Mouse (Mus musculus): ENCODE measurements around the gene Prkar2a.

Gene Prkar2a

DNA sequence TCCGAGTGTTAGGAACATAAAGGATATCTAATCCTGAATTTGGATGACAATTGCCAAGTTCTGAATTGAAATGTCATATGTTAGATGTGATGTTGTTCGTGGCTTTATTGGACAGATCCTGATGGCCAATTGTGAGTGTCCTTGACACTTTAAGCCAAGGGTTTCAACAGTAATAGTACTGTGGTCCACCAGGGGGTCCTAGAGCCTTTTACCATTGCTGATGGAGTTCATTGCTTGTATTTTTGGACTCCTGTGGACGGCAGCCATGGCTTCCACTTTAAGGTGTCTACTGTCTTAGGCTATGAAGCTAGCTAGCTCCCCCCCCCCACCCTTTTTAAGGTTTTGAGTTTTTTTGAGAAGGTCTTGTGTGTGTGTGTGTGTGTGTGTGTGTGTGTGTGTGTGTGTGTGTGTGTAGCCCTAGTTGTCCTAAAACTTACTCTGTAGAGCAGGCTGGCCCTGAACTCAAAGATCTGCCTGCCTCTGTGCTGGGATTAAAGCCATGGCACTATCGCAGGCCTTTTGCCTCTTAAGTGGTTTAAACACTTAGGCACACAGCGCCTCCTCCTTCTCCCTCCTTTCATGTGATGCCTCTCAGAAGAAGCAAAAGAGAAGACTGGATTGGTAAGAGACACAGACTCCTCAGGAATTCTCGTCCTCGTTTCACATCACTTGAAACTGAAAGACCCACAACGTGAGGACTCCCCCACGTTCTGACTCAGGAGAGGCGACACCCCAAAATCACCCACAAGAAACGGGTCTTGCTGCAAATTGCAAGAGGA lies 63.2 kb downstream of the Prkar2a start:
- CTCF ChIA-PET: interaction anchor here (0.6 kb wide), 1 partner anchor 269 kb away, joined by 3 read pairs; no protein-coding TSS in a partner anchor

DNA sequence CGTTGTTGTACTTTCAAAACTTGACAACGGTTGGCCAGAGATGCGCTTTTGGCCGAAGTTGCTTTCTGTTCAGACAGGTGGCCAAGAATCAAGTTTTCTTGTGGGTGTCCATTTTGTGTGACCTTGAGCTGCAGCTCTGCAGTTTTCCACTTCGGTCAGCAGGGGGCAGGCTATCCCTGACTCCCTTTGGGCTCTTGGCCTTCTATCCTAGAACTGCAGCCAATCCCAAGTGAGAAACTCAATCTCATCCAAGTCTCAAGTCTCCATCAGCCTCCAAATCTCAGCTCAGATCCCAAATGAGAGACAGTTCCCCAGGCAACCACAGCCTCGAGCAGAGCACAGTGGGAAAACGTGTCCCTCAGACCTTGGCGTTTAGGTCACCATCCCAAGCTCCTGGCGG lies 64.2 kb downstream of the Prkar2a start:
- CTCF ChIA-PET: no interaction called here

DNA sequence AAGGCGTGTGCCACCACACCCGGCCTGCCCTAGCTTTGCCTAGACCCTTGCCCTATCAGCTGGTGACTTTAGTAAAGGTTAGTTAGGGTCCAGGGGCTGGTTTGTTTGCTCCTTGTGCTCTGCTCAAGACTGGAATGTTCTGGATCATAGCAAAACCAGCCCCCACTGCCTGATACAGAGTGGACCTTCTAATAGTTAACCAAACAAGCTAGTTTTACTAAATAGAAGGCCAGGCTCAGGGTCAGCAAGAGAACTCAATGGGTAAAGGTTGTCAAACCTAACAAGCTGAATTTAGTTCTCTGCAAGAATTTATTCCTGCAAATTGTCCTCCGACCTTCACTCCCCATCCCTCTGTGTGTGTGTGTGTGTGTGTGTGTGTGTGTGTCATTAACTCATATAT lies 64.9 kb downstream of the Prkar2a start:
- CTCF ChIA-PET: no interaction called here

DNA sequence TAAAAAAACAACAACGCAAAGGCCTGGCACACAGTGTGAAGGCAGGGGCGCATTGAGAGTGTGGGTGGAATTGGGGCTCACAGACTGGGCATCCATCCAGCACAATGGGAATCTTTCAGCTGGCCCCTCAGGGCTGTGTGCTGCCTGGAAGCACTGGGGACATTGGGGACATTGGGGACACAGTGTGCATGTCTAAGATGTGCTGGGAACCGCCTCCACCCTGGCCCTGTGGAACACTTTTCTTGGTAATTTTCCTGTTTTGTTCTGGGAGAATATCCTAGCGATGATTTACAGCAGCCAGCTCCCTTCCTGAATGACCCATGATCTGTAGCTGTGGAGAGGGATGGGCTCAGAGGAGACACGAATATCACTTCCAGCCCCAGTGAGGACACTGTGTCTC lies 65.3 kb downstream of the Prkar2a start:
- CTCF ChIA-PET: interaction anchor here (0.5 to 1.3 kb wide), 2 partner anchors 13 to 170 kb away, joined by 3 to 9 read pairs; no protein-coding TSS in a partner anchor

DNA sequence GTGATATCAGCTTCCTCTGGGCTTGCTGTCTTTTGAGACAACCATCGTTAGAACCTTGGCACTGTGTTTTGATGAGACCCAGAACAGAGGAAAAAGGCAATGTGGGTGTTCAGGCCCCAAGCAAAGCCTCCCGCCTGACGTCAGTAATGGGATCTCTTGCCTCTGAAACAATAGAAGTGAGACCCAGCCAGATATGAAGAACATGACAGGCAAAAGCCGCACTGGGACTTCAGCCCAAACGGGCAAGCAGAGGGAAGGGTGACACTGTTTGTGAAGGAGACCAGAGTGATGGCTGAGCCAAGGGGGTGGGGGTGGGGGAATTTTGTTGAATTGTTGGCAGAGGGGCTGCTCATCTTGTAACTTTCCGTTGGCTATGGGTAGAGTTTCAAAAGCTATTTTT lies 68.3 kb downstream of the Prkar2a start:
- CTCF ChIA-PET: no interaction called here

DNA sequence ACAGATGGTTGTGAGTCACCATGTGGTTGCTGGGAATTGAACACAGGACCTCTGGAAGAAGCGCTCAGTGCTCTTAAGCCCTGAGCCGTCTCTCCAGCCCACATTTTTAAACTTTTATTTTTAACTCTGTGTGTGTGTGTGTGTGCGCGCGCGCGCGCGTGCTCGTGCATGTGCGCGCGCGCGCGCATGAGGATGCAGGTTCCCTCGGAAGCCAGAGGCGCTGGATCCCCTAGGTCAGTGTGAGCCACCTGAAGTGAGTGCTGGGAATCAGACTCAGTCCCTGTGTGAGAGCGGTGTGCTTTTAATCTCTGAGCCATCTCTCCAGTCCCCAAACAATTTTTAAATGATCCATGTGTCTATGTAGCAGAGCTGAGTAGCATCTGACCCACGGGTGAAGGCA lies 70.0 kb downstream of the Prkar2a start:
- CTCF ChIA-PET: no interaction called here

DNA sequence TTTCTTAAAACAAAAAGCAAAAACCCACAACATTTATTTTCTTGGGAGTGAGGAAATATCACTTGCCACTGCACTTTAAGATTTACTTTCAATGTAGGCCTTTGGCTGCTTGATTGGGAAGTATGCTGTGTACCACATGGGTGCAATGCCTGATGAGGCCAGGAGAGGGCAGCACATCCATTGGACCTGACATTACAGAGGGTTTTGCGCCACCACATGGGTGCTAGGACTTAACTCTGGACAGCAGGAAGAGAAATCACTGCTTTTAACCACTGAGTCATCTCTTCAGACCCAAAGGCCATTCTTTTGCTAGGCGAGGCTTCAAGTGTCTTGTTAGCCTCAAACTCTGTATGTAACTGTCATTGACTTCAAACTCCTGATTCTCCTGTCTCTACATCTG lies 70.7 kb downstream of the Prkar2a start:
- CTCF ChIA-PET: no interaction called here

DNA sequence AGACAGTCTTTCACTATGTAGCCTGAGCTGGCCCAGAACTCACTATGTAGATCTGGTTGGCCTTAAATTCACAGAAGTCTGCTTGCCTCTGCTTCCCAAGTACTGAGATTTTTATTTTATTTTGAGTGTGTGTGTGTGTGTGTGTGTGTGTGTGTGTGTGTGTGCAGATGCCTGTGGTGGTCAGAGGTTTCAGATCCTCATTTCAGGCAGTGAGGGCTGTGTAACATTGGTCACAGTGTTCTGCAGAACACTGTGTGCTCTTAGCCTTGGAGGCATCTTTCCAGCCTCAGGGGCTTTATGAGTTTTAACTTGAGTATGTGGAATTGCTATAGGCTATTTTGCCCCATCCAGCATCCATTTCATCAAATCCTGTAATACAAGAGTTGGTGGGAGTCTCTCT lies 72.4 kb downstream of the Prkar2a start:
- CTCF ChIA-PET: interaction anchor here (0.7 kb wide), 1 partner anchor 14 kb away, joined by 5 read pairs; no protein-coding TSS in a partner anchor

DNA sequence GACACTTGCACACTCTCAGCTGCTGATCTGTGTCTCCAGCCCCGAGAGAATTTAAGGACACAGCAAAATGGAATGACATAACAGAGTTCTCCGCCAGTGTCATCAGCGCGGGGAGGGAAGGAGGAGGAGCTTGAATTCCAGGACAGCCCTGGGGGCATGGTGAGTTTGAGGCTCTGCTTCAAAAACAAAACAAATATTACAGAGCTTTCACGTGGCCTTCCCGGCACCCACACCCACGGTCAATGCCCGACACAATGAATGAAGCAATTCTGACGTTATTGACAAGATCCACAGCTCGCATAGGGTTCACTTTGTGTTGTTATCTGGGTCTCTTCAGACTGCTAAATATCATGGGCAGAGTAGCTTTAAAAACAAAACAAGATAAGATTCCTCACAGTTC lies 75.9 kb downstream of the Prkar2a start:
- CTCF ChIA-PET: no interaction called here

DNA sequence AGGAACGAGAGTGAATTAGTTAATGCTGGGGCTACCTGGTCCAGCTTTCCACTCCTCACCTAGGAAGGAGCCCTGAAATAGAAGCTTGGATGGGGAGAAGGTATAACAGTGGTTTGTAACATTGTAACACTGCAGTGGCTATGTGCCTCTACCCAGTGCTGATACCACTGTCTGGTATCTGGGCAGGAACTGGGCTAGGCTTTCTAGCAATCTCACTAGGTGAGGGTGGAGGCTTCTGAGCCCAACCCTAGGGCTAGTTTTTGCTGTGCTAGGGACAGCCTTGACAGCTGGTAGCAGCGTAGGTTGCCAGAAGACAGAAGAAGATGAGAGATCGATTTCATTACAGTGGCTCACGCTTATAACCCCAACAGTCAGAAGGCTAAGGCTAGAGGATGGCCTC lies 87.5 kb downstream of the Prkar2a start:
- CTCF ChIA-PET: no interaction called here

DNA sequence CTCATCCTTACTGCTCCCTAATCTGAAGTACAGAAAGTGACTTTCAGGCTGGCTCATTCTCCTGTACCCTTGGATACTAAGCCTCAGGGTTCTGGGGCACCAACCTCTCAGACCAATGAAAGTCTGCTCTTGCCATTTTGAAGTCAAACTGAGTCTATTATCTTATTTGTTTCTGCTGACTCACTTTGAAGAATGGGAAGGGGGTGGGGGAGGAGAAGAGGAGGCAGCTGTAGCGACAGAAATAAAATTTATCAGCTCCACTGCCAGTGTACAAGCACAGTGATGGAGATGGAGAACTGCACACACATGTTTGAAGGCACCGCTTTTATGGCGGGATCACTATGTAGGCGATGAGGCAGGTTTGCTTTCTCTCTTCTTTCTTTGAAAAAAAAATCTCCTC lies 88.2 kb downstream of the Prkar2a start:
- CTCF ChIA-PET: no interaction called here

DNA sequence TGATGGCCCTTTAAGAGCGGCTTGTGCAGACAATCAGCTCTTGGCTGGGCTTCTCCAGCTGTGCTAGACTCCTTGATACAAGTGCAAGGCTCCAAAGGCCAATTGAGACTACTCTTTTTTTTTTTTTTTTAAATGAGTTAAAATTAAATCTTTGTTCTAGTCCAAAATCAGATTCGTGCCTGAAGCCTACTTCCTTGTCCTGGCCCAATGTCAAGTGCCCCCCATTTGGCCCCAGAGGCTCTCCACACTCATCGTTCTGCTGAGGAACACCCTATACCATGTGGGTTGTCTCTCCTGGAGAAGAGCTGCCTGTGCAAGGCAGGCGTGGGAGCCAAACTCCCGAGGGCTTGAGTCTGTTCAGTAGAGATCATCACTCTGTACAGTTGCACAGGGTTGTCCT lies 91.8 kb downstream of the Prkar2a start:
- CTCF ChIA-PET: no interaction called here

DNA sequence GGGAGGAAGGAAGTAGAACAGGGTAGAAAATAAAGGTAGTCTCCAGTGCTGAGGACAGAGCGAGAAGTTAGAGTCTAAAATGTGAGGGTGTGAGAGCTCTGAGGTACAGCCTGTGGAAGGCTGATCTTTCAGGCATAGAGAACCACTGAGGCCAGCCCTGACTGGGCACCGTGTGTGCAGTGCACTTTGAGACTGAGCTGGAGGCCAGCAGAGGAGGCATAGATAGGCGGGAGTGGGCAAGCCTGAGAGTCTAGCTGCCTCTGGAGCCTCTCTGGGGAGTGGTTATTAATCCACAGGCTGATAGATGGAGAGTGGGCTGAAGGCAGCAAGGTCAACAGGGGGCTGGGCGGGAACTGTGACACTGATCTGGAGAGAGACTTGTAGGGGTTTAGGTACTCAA lies 92.8 kb downstream of the Prkar2a start:
- CTCF ChIA-PET: no interaction called here

DNA sequence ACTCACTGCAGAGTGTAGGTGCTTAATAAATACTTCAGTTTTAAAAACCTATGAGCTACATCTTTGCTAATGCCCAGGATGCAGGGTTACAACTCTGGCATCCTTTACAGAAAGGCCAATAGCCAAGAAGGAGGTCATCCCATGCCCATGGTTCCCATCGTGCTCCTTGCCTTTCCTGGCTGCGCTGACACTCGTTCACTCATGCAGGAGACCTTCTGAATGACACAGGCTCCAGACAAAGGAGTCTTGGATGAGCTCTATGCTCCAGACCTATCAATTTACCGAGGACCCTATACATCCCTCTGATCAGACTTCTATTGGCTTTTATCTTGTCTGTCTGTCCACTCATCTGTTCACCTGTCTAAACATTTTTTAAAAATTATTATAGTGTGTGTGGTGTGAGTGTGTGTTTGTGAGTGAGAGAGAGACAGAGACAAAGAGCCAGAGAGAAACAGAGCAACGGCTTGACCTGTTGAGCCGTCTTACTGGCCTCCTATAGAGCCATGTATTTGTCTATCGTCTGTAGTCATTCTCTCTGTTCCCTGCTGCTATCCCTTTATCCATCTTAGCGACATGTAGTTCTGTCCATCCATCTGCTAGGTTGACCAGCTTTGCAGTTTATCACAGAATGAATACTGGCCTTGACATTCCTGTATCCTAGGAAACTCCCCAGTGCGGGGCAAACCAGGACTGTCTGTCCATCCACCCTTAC lies 93.9 kb downstream of the Prkar2a start:
- CTCF ChIA-PET: interaction anchor here (0.6 to 1.1 kb wide), 2 partner anchors 23 to 1271 kb away, joined by 4 read pairs; no protein-coding TSS in a partner anchor

DNA sequence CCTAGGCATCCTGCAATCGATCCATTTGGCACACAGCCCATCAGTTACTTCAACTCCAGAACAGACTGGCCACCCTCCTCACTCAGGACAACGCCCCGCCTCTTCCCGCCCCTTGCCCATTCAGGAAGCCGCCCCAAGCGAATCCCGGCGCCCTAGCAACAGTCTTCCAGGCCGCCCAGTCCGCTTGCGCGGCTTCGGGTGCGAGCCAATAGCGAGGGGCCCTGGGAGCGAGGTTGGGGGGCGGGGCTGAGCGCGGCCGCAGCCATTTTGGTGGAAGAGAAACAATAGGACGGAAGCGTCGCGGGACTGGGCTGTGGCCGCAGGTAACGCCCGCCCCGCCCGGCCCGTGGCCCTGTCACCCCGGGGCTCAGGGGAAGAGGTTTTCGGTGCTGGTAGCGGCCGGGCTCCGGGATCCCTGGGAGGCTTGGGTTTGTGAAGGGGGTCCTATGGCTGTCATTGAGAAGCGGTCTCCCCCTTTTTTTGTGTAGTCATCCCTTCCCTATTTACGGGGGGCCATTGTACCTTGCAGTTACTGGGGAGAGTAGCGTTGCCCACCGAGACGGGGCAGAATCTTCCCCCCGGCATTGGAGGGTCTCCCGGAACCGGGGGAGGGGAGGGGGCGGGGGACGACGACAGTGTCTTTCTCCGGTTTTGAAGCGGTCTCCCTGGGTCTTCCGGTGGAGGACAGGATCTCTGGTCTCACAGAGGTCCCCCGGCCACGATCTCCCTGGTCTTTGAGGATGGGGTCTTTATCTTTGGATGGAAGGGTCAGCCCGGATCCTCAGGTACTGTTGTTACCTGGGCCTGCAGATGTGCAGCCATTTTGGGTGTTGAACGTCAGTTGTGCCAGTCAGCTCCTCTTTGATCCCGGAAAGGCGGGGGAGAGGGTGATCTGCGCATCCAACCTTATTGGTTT lies 94.7 kb downstream of the Prkar2a start, which contains the start of gene Ip6k2:
Ip6k2 (plus strand) TSS at position 249 of the 916 bp plus-strand sequence.
- CTCF ChIA-PET: interaction anchor here (1.1 kb wide), 1 partner anchor 22 kb away, joined by 4 read pairs; no protein-coding TSS in a partner anchor

DNA sequence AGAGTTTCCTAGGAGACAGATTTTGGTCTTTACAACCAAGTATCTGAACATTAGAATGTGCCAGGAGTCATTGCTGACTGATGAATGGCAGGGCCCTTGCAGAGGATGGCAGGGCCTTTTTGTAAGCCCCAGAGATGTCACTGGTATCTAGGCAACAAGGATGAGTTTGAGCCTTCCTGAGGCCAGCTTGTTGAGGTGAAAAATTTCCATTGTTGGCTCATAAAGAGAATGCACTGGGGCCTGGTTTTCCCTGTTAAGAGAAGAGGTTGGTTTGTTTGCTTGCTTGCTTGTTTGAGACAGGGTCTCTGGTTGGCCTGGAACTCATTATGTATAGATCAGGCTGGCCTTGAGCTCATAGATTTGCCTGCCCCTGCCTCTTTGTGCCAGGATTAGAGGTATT lies 96.3 kb downstream of the Prkar2a start:
- CTCF ChIA-PET: no interaction called here

DNA sequence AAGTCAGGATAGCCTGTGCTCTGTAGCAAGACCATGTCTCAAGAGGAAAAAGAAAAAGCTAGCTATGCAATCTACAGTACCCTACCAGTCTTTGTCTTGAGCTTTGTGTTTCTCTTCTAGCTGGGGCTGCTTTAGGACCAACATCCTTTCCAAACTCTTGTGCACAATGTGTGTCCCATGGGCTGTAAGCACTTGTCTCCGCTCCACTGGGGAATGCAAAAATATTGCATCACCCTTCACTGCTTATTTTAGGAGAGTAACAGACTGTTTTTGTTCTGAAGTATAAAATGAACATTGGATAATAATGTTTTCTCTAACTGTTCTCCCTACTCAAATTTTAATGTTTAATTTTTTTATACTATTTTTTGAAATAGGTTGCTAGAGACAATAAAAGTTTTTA lies 97.4 kb downstream of the Prkar2a start:
- CTCF ChIA-PET: no interaction called here

DNA sequence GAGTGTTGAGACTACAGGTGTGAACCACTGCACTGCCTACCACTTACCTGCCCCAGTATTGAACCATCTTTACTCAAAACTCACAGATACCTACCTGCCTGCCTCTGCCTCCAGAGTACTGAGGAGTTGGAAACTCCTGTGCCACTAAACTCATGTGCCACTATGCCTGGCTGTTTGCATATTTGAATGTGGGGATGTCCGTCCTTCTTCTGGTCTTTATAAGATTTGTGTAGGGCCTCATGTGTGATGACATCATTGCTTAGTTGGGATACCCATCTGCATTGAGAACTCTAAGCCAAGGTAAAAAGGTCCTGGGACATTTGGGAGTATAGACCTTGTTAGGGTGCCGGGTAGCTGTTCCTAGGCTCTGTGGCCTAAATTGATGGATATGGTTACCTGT lies 98.0 kb downstream of the Prkar2a start:
- CTCF ChIA-PET: no interaction called here

DNA sequence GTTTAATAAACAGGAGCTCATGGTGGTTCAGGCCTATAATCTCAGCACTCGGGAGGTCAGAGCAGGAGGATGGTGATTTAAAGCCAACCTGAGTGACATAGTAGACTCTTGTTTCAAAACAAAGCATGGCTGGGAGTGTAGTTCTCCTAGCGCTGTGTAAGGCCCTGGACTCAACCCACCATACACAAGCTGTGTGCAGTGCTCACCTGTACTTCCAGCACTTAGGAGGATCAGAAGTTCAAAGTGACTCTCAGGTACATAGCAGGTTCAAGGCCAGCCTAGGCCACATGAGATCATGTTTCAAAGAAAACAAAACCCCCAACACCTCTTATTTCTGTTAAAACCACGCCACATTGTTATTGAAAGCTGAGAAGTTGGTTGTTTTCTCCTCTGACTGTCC lies 99.6 kb downstream of the Prkar2a start:
- CTCF ChIA-PET: no interaction called here

DNA sequence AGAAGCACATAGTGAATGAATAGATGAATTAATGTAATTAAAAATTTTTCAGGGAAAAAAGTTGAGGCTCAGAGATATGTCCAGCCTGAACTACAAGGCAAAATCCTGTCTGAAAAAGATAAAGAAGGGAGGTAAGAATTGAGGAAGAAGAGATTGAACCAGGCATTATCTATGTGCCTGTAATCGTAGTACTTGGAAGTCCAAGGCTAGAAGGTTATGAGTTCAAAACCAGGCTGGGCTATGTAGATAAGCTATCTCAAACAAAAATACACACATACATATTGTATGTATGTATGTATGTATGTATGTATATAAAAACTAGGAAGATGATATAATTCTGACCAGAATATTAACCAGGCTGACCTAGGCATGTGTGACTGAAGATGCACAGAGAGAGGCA lies 103.2 kb downstream of the Prkar2a start:
- CTCF ChIA-PET: no interaction called here

DNA sequence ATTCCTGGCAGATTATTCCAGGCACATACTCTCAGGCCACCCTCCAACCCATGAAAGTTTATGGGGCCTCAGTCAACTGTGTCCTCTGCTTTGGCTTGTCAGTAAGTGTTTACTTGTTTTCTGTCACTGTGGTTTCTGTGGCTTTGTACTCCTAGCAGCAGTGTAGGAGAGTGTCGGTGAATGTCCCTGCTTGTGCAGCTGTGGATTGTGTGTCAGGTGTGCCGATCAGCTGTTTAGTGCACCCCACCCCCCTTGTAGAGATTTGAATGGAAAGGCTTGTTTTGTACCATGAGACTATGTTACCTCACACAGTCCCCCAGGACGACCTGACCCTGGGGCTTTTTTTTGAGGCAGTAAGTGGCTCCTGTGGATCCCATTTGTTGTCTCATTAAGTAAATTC lies 103.6 kb downstream of the Prkar2a start:
- CTCF ChIA-PET: no interaction called here

DNA sequence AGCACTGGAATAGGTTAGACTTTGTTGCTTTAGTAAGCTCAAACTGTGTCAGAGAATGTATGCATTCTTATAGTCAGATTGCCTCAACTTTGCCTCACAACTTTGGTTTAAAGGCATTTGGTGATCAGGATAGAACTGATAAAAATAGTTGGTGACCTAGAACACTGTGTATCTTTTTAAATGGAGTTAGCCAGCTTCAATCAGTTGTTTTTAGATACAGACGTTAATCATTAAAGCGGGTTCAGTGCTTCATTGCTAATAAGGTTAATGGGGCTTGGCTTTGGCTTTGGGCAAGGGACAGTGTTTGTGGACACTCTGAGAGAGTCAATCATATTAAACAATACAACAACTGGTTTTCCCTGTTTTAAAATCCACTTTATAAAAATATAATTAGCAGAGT lies 106.2 kb downstream of the Prkar2a start:
- CTCF ChIA-PET: no interaction called here

All from spleen, embryonic (tissue).